Mouse (Mus musculus) spleen, postnatal 4 days (tissue): Measurements from ENCODE around the gene Tenm4.

Source experiments
- DNase-seq, 2 experiments: peaks; one replicate each; pipeline ENCODE4 v3.0.0; 2022; ENCODE audit warnings: low spot score in 2 of 2

Gene Tenm4

GRCm38 (mm10) chr7:96170924-96171595 is at the start of gene Tenm4:
TSS of gene Tenm4 (plus strand) at chr7:96171246.
- DNase-seq: no peak

GRCm38 (mm10) chr7:96130763-96131162 is 40.3 kb upstream of the Tenm4 start:
- DNase-seq: no peak

- DNase-seq: no peak
Measured at GRCm38 (mm10) chr7:96131175-96131574, 39.9 kb upstream of the Tenm4 start.

- DNase-seq: no peak
Measured at GRCm38 (mm10) chr7:96136497-96136961, 34.5 kb upstream of the Tenm4 start.

- DNase-seq: no peak
Measured at GRCm38 (mm10) chr7:96141876-96142275, 29.2 kb upstream of the Tenm4 start.

- DNase-seq: no peak
Measured at GRCm38 (mm10) chr7:96142973-96143596, 28.0 kb upstream of the Tenm4 start.

- no peak for DNase-seq
Measured at GRCm38 (mm10) chr7:96147436-96147835, 23.6 kb upstream of the Tenm4 start.

- DNase-seq: no peak
Measured at GRCm38 (mm10) chr7:96148191-96148590, 22.9 kb upstream of the Tenm4 start.

- DNase-seq: peak; percentile 45 to 80
Measured at GRCm38 (mm10) chr7:96151277-96151676, 19.8 kb upstream of the Tenm4 start.

GRCm38 (mm10) chr7:96151961-96152360 is 19.1 kb upstream of the Tenm4 start:
- DNase-seq: no peak

GRCm38 (mm10) chr7:96152431-96152830 is 18.6 kb upstream of the Tenm4 start:
- no peak for DNase-seq

- peak in 1 of 2 experiments; percentile 22 for DNase-seq
Measured at GRCm38 (mm10) chr7:96152924-96153359, 18.1 kb upstream of the Tenm4 start.

- no peak for DNase-seq
Measured at GRCm38 (mm10) chr7:96154025-96154424, 17.0 kb upstream of the Tenm4 start.

GRCm38 (mm10) chr7:96156481-96157255 is 14.4 kb upstream of the Tenm4 start:
- no peak for DNase-seq

- DNase-seq: no peak
Measured at GRCm38 (mm10) chr7:96164141-96164540, 6.9 kb upstream of the Tenm4 start.

GRCm38 (mm10) chr7:96168921-96169320 is 2.1 kb upstream of the Tenm4 start:
- DNase-seq: no peak

GRCm38 (mm10) chr7:96171596-96172563 is 834 bp downstream of the Tenm4 start:
- DNase-seq: no peak

GRCm38 (mm10) chr7:96176781-96177180 is 5.7 kb downstream of the Tenm4 start:
- no peak for DNase-seq

GRCm38 (mm10) chr7:96181751-96182150 is 10.7 kb downstream of the Tenm4 start:
- no peak for DNase-seq

GRCm38 (mm10) chr7:96183195-96183594 is 12.1 kb downstream of the Tenm4 start:
- no peak for DNase-seq

- DNase-seq: no peak
Measured at GRCm38 (mm10) chr7:96185411-96185810, 14.4 kb downstream of the Tenm4 start.
